Mouse (Mus musculus) yolk sac, embryonic 10.5 days (tissue): Measurements from ENCODE around the gene B4galt5.

Experiments
- DNase-seq: peaks from one replicate; pipeline ENCODE4 v3.0.0-alpha.2; 2017; ENCODE audit warnings: low spot score

Gene B4galt5

DNA sequence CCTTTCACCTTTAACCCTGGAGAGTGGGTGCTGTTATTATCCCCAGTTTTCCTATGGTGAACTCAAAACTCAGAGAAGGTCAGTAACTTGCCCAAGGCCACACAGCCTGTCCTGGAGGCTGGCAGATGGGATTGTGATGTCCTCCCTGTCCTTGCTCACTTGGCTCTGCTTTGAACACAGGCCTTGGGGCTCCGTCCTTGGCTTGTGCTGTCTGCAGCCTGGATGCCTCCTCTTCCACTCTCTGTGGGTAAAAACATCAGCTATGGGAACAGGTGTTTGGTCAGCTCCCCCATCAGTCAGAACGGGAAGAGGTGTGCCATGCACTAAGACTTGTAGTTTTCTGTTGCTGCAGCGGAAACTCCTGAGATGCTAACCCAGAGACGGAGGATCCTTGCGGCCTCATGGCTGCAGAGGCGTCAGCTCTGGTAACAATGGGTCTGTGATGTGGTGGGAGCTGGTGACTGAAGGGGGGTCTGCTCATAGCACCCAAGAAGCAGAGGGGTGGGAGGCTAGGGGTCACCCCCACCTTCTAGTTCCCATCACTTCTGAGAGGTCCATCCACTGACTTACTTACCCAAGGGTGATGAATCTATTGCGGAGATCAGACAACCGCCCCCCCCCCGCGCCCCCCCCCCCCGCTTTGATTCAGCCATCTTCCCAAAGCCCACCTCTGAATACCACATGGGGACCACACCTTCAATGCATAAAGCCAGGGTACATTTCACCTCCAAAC lies 98.8 kb downstream of the B4galt5 start:
- no peak for DNase-seq

DNA sequence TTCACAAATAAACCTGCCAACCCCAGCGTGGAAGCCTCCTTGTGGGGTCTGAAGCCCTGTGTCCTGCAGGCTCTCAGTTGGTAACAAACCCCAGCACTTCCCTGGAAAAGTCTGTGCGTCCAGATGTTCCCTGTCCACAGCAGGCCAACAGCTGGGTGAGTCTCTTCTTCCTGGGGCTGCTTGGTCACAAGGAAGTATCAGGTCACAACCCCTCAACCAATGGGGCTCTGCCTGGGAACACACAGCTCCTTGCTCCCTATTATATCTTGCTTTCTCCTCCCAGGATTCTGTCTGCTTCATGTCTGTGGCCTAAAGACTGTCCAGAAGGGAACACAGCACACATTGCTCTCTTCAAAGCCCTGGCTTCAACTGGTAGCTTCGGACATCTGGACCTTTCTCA lies 99.4 kb downstream of the B4galt5 start:
- DNase-seq = no peak
